Mouse (Mus musculus): ENCODE results near the gene Lrpprc.

The Lrpprc gene

GRCm38 (mm10) chr17:84658951-84659350, 131.6 kb downstream of the Lrpprc start:
- DNase-seq, result no peak

- no peak for DNase-seq
Measured at GRCm38 (mm10) chr17:84658195-84658594, 132.4 kb downstream of the Lrpprc start.

- peak in 1 of 2 experiments; percentile 44 for DNase-seq
Measured at GRCm38 (mm10) chr17:84657782-84658181, 132.8 kb downstream of the Lrpprc start.

- DNase-seq, result no peak
Measured at GRCm38 (mm10) chr17:84657422-84657732, 133.2 kb downstream of the Lrpprc start.

- no peak for DNase-seq
Measured at GRCm38 (mm10) chr17:84656653-84657421, 133.8 kb downstream of the Lrpprc start.

- no peak for DNase-seq
Measured at GRCm38 (mm10) chr17:84656205-84656604, 134.4 kb downstream of the Lrpprc start.

Data from kidney, postnatal 4 days (tissue).